Mouse (Mus musculus): ENCODE measurements around the gene Nfu1. TPM values are rescaled to one million over a fixed set of nuclear protein-coding genes. Genes with fewer than 3 reads are reported as not detected.

Gene Nfu1
- total and polyA plus RNA-seq, 3 experiments: 111 to 123 TPM; not detected in 1

DNA sequence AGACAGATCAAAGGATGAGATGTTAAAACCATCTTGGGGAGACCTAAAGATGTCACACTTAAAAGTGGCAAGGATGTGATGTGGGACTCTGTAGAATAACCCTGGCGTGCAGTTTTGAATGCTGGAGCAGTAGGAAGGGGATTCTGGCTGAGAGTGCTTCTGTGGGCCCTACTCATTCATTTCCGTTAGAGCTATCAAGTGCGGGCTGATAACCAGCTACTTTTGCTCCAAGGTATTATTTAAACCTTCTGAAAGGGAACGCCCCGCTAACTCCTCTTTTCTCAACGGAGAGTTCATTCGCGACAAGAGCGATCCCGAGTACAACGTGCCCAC is 32.9 kb downstream of the Nfu1 start (continued):
- TF ChIP-seq JUND (IDR thresholded peaks at IDR 0.05; ENCODE audit: low read depth, low read length): no peak

GRCm38 (mm10) chr6:87042337-87043130 is 33.5 kb downstream of the Nfu1 start, which contains the start of gene Gfpt1:
Gene Gfpt1, plus strand, starts transcription at chr6:87042846.
- peak within 1 kb of the TSS; percentile 99 for H3K9ac ChIP-seq (ENCODE audit: control insufficient read depth, low read depth, low read length, poor library complexity, severe bottlenecking)
- H3K36me3 ChIP-seq (ENCODE audit: control insufficient read depth in 1 of 2, insufficient read depth in 2 of 2, low read length in 2 of 2): peaks cover 7 to 36% of the 10 kb centered on the region in 2 experiments
- H3K27ac ChIP-seq (ENCODE audit: control insufficient read depth, low read depth, low read length): peak within 1 kb of the TSS; percentile 98
- no peaks in the 10 kb centered on the region for H3K27me3 ChIP-seq (ENCODE audit: control insufficient read depth in 1 of 2, insufficient read depth in 2 of 2, low read length in 2 of 2)
- peaks cover 17 to 34% of the 10 kb centered on the region in 2 experiments for H3K4me1 ChIP-seq (ENCODE audit: control insufficient read depth in 1 of 2, insufficient read depth in 2 of 2, low read length in 2 of 2)
- peak; percentile 95 for DNase-seq (ENCODE audit: low read depth, low spot score)
- H3K9me3 ChIP-seq (replicated peaks; ENCODE audit: insufficient read depth, low read length): no peaks in the 10 kb centered on the region
- peak within 1 kb of the TSS; percentile 82 to 99 for H3K4me3 ChIP-seq (ENCODE audit: control insufficient read depth in 1 of 2, insufficient read depth in 1 of 2, low read depth in 2 of 2, low read length in 2 of 2)
- peaks cover 27% of the 10 kb centered on the region for H3K79me2 ChIP-seq (ENCODE audit: control insufficient read depth, insufficient read depth, low read length, poor library complexity)
- TF ChIP-seq MAFK (IDR thresholded peaks at IDR 0.05; ENCODE audit: borderline replicate concordance, low read depth, low read length): no peak
- no peak for TF ChIP-seq GABPA (IDR thresholded peaks at IDR 0.05; ENCODE audit: low read depth, low read length)
- no peak for TF ChIP-seq CTCF (IDR thresholded peaks at IDR 0.05 in 2 of 3, conservative IDR thresholded peaks at IDR 0.05 in 1 of 3; ENCODE audit: control insufficient read depth in 1 of 3, insufficient read depth in 1 of 3, low read depth in 2 of 3, low read length in 3 of 3, poor library complexity in 1 of 3, severe bottlenecking in 1 of 3)
- TF ChIP-seq POLR2A (IDR thresholded peaks at IDR 0.05; ENCODE audit: control insufficient read depth in 1 of 2, insufficient read depth in 1 of 2, low read depth in 1 of 2, low read length in 2 of 2, poor library complexity in 1 of 2): peak; percentile 88 to 93
- peak; percentile 61 for TF ChIP-seq HCFC1 (IDR thresholded peaks at IDR 0.05; ENCODE audit: low read depth, low read length)
- peak; percentile 94 for TF ChIP-seq POLR2AphosphoS2 (IDR thresholded peaks at IDR 0.05; ENCODE audit: low read length)
- no peak; a peak in 1 of 4 replicates for TF ChIP-seq EP300 (IDR thresholded peaks at IDR 0.05; ENCODE audit: low read depth in 1 of 2, low read length in 2 of 2)
- TF ChIP-seq RAD21 (IDR thresholded peaks at IDR 0.05; ENCODE audit: low read depth, low read length): no peak
- TF ChIP-seq MXI1 (IDR thresholded peaks at IDR 0.05; ENCODE audit: low read depth, low read length): peak; percentile 79
- no peak for TF ChIP-seq BHLHE40 (IDR thresholded peaks at IDR 0.05; ENCODE audit: borderline replicate concordance, low read depth, low read length)
- TF ChIP-seq NRF1 (IDR thresholded peaks at IDR 0.05; ENCODE audit: insufficient read depth, low read depth, low read length, poor library complexity, severe bottlenecking): peak; percentile 81
- TF ChIP-seq TAL1 (IDR thresholded peaks at IDR 0.05; ENCODE audit: low read length): no peak
- TF ChIP-seq SMC3 (IDR thresholded peaks at IDR 0.05; ENCODE audit: low read depth, low read length): no peak
- TF ChIP-seq ZNF384 (IDR thresholded peaks at IDR 0.05; ENCODE audit: low read depth, low read length): no peak
- TF ChIP-seq USF2 (IDR thresholded peaks at IDR 0.05; ENCODE audit: borderline replicate concordance in 1 of 2, insufficient read depth in 1 of 2, low read depth in 1 of 2, low read length in 2 of 2): no peak
- TF ChIP-seq ZKSCAN1 (IDR thresholded peaks at IDR 0.05; ENCODE audit: low read depth, low read length): no peak
- peak; percentile 62; the same call in 1 of the 2 replicates for TF ChIP-seq ZMIZ1 (IDR thresholded peaks at IDR 0.05; ENCODE audit: low read depth, low read length)
- TF ChIP-seq KAT2A (conservative IDR thresholded peaks at IDR 0.05; ENCODE audit: low read depth, low read length): no peak; the same call in 1 of the 2 replicates
- TF ChIP-seq ETS1 (IDR thresholded peaks at IDR 0.05; ENCODE audit: low read depth, low read length): 0 out of 2 replicates have a peak, but pooled peaks have one; percentile 38
- no peak for TF ChIP-seq E2F4 (IDR thresholded peaks at IDR 0.05; ENCODE audit: borderline replicate concordance, low read depth, low read length)
- TF ChIP-seq MAZ (IDR thresholded peaks at IDR 0.05; ENCODE audit: low read depth, low read length): no peak; the same call in 1 of the 2 replicates
- TF ChIP-seq TCF12 (IDR thresholded peaks at IDR 0.05; ENCODE audit: low read depth, low read length): peak; percentile 56
- no peak for TF ChIP-seq GATA1 (IDR thresholded peaks at IDR 0.05; ENCODE audit: low read depth, low read length)
- no peak for TF ChIP-seq UBTF (IDR thresholded peaks at IDR 0.05; ENCODE audit: borderline replicate concordance, insufficient read depth, low read depth, low read length)
- no peak; the same call in 1 of the 2 replicates for TF ChIP-seq MYC (IDR thresholded peaks at IDR 0.05; ENCODE audit: low read depth, low read length)
- no peak; the same call in 1 of the 2 replicates for TF ChIP-seq POLR2AphosphoS5 (IDR thresholded peaks at IDR 0.05; ENCODE audit: borderline replicate concordance, low read depth, low read length)
- TF ChIP-seq USF1 (IDR thresholded peaks at IDR 0.05; ENCODE audit: low read depth, low read length): peak; percentile 68
- TF ChIP-seq CHD1 (IDR thresholded peaks at IDR 0.05; ENCODE audit: low read depth, low read length): peak; percentile 91; the same call in 1 of the 2 replicates
- TF ChIP-seq SIN3A (IDR thresholded peaks at IDR 0.05; ENCODE audit: low read length): peak; percentile 79
- TF ChIP-seq RCOR1 (IDR thresholded peaks at IDR 0.05; ENCODE audit: low read depth, low read length): no peak
- TF ChIP-seq MAX (IDR thresholded peaks at IDR 0.05; ENCODE audit: low read length): peak; percentile 57
- no peak for TF ChIP-seq MYB (IDR thresholded peaks at IDR 0.05; ENCODE audit: low read depth, low read length)

Data from MEL (cell line).